Mouse (Mus musculus): ENCODE data around the gene Ppp1r12b.

DNA sequence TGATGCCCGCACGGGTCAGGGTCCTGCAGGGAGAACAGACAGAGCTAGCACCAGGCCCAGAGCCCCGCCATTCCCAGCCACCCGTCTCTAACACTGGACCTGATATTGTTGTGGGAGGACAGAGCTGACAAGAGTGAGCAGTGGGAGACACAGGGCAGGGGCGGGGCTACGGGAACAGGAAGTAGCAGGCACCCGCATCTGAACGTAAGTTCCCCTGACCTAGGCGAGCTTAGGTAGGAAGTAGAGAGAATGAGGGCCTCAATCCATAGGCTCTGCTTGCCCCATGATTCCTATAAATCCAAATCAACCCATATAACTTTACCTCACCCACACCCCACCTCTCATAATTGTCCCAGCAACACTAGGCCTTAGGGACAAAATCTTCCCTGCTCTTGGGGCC lies 44.8 kb upstream of the Ppp1r12b start:
- TF ChIP-seq CTCF (IDR thresholded peaks at IDR 0.05; ENCODE audit: low read depth) (no peak), EP300 (optimal IDR thresholded peaks at IDR 0.05) (no peak)
